Mouse (Mus musculus): Measurements from ENCODE around the gene Fras1.

GRCm38 (mm10) chr5:96682777-96683176 lies 309.0 kb downstream of the Fras1 start:
- TF ChIP-seq CTCF (IDR thresholded peaks at IDR 0.05; ENCODE audit: low read depth) (no peak), EP300 (optimal IDR thresholded peaks at IDR 0.05) (no peak)

Measured in stomach, postnatal 0 days (tissue).